Mouse (Mus musculus) heart, embryonic 14.5 days (tissue): ENCODE measurements around the gene Fam155a. TPM values are rescaled to one million over a fixed set of nuclear protein-coding genes. Genes with fewer than 3 reads are reported as not detected.
"Not testable (repeated sequence)": the region's sequence is repeated elsewhere in the genome, so short reads cannot be mapped to it uniquely, and the experiment has no call there.

Experiments used
- ATAC-seq: fragments of 200-750 bp; cut with Nextera tagmentation; 2 replicates; pipeline ENCODE4 v1.8.0; 2017; ENCODE audit warnings: low read depth, moderate TSS enrichment; ENCODE audit not compliant: insufficient number of reproducible peaks, insufficient read depth, low FRiP score
- H3K27ac ChIP-seq, 2 experiments: fragments of 200-500 bp in 1 of 2; fragments of 300-500 bp in 1 of 2; sonication (generic) in 1 of 2; replicated peaks in 1 of 2; 2 replicates each; pipeline ENCODE4 v1.5.1; 2012 to 2014; ENCODE audit warnings: low read depth in 2 of 2, low read length in 2 of 2, control low read depth in 1 of 2, mild to moderate bottlenecking in 1 of 2, mixed read lengths in 1 of 2; ENCODE audit not compliant: control insufficient read depth in 1 of 2, insufficient read depth in 1 of 2
- H3K27me3 ChIP-seq: fragments of 300-500 bp; sonication (generic); 2 replicates; pipeline ENCODE4 v1.6.1; 2014; ENCODE audit warnings: mild to moderate bottlenecking, low read length, control low read depth; ENCODE audit not compliant: control insufficient read depth, insufficient read depth
- H3K36me3 ChIP-seq: fragments of 300-500 bp; sonication (generic); 2 replicates; pipeline ENCODE4 v1.6.1; 2014; ENCODE audit warnings: mild to moderate bottlenecking, control low read depth, low read length, mixed read lengths; ENCODE audit not compliant: control insufficient read depth, insufficient read depth
- H3K4me1 ChIP-seq, 2 experiments: fragments of 200-500 bp in 1 of 2; fragments of 300-500 bp in 1 of 2; sonication (generic) in 1 of 2; 2 replicates each; pipeline ENCODE4 v1.6.1; 2012 to 2014; ENCODE audit warnings: low read length in 2 of 2, control low read depth in 1 of 2, mixed read lengths in 1 of 2; ENCODE audit not compliant: control insufficient read depth in 2 of 2, insufficient read depth in 2 of 2
- H3K4me2 ChIP-seq: fragments of 300-500 bp; sonication (generic); 2 replicates; pipeline ENCODE4 v1.6.1; 2014; ENCODE audit warnings: mild to moderate bottlenecking, low read length
- H3K4me3 ChIP-seq, 2 experiments: fragments of 200-500 bp in 1 of 2; fragments of 300-500 bp in 1 of 2; sonication (generic) in 1 of 2; 2 replicates each; pipeline ENCODE4 v1.5.1; 2012 to 2014; ENCODE audit warnings: low read length in 2 of 2, mild to moderate bottlenecking in 2 of 2, control low read depth in 1 of 2, low read depth in 1 of 2, moderate library complexity in 1 of 2; ENCODE audit not compliant: control insufficient read depth in 1 of 2, insufficient read depth in 1 of 2
- H3K9ac ChIP-seq: fragments of 300-500 bp; sonication (generic); 2 replicates; pipeline ENCODE4 v1.6.1; 2014; ENCODE audit warnings: mild to moderate bottlenecking, low read length
- H3K9me3 ChIP-seq: fragments of 300-500 bp; sonication (generic); 2 replicates; pipeline ENCODE4 v1.6.1; 2016; ENCODE audit warnings: low read length, control low read depth; ENCODE audit not compliant: control insufficient read depth
- WGBS: fragments of 180-500 bp; shearing (Covaris S2); extraction: QIAGEN DNeasy Blood & Tissue Kit; methylation state at CpG from one replicate; pipeline ENCODE4 v1.1.7; 2014; 5-methylcytosine and 5-hydroxymethylcytosine counted together
- polyA plus RNA-seq: library from polyadenylated mRNA; unstranded; fragments of >200 nt; fragmentation: Nextera tagmentation; extraction: Ambion mirVana; gene quantifications from 2 replicates; pipeline ENCODE4 v1.2.1, GENCODE M21; 2014

The Fam155a gene
- polyA plus RNA-seq, 1 experiment from 2014 or later, result 0.16 TPM

- Histone ChIP-seq H3K27me3 (no peaks in the 10 kb centered on the region), H3K4me3 (no peak overlapping the region), H3K4me1 (no peaks in the 10 kb centered on the region), H3K27ac (no peak overlapping the region), H3K36me3 (no peaks in the 10 kb centered on the region), H3K4me2 (no peak overlapping the region), H3K9me3 (no peaks in the 10 kb centered on the region), H3K9ac (no peak overlapping the region)
- ATAC-seq, result no peak
- WGBS, result 72% methylated on average over 3 of the region's 3 CpGs
These were observed 372.2 kb downstream of the Fam155a start for GRCm38 (mm10) chr8:9398606-9399263.

DNA sequence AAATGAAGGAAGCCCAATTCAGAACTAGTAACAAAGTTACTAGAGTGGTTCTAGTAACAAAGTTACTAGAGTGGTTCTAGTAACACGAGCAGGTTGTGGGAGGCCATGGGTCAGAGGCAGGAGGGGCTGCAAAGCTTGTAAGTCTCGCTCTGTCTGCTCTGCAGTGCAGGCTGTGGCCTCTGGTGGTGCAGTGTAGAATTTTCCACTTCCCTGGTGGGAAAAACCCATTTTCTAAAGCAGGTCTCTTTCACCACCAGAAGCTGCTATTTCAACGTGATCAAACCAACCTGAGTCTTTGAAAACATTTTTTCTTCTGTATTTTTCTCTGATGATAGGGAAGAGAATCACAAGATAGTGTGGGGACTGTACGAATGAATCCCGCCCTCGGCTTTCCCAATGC is 372.9 kb downstream of the Fam155a start:
- H3K27ac ChIP-seq, result no peak overlapping the region
- no peak overlapping the region for H3K4me3 ChIP-seq
- no peaks in the 10 kb centered on the region for H3K27me3 ChIP-seq
- no peaks in the 10 kb centered on the region for H3K9me3 ChIP-seq
- WGBS, result 66% methylated on average over 6 of the region's 6 CpGs
- ATAC-seq, result no peak
- H3K4me1 ChIP-seq, result no peaks in the 10 kb centered on the region
- no peak overlapping the region for H3K4me2 ChIP-seq
- no peak overlapping the region for H3K9ac ChIP-seq
- H3K36me3 ChIP-seq, result no peaks in the 10 kb centered on the region

- Histone ChIP-seq H3K27ac (no peak overlapping the region), H3K4me1 (no peaks in the 10 kb centered on the region), H3K4me3 (no peak overlapping the region), H3K4me2 (no peak overlapping the region), H3K9ac (no peak overlapping the region), H3K9me3 (no peaks in the 10 kb centered on the region), H3K36me3 (no peaks in the 10 kb centered on the region), H3K27me3 (no peaks in the 10 kb centered on the region)
- no peak for ATAC-seq
- 78% methylated on average over 5 of the region's 5 CpGs for WGBS
These were observed 376.3 kb downstream of the Fam155a start for GRCm38 (mm10) chr8:9394670-9395069.

DNA sequence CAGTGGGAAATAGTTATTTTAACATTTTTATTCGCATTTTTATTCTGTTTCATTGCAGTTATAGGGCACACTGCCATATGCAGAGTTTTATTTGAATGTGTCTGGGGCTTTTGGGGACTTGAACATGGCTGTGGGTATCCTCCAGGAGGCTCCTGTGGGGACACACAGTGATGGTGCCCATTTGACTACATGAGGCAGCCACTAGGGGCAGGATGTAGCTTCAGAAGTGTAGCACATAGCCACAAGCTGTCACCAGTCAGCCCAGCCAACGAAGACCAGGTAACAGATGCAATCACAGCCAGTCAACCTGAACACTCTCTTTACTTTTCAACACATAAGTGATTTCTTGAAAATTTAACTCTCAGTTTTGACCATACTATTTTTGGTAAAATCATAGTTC is 377.7 kb downstream of the Fam155a start:
- H3K27me3 ChIP-seq, result no peaks in the 10 kb centered on the region
- H3K27ac ChIP-seq, result no peak overlapping the region
- H3K4me2 ChIP-seq, result no peak overlapping the region
- 38% methylated on average over 2 of the region's 2 CpGs for WGBS
- no peak overlapping the region for H3K4me3 ChIP-seq
- ATAC-seq, result no peak
- H3K4me1 ChIP-seq, result no peaks in the 10 kb centered on the region
- H3K9me3 ChIP-seq, result no peaks in the 10 kb centered on the region
- no peak overlapping the region for H3K9ac ChIP-seq
- H3K36me3 ChIP-seq, result no peaks in the 10 kb centered on the region

- H3K27ac ChIP-seq, H3K4me2 ChIP-seq, H3K4me3 ChIP-seq, ATAC-seq, H3K9ac ChIP-seq, H3K36me3 ChIP-seq, H3K27me3 ChIP-seq, H3K9me3 ChIP-seq, H3K4me1 ChIP-seq: not testable (repeated sequence)
- WGBS, result 82% methylated on average over 2 of the region's 2 CpGs
These were observed 380.7 kb downstream of the Fam155a start for GRCm38 (mm10) chr8:9390229-9390628.

DNA sequence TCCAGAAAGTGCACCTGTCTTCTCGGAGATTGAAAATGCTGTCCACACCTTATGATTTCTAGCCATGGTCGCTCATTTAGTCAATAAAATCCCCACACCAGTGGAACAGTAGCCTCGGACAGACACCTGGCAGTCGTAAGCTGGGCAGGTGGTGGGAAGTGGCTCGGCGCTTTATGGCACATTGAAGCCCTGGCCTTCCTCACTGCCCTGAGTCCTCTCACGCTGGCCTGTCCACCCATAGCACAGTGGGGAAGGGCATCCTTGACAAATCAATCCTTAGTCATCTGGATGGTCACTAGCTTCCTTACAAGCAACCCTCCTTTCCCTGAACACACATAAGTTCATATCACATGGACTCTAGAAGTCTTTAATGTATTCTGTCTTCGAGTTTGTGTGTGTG is 401.8 kb downstream of the Fam155a start:
- Histone ChIP-seq H3K4me3 (no peak overlapping the region), H3K27me3 (no peaks in the 10 kb centered on the region), H3K36me3 (no peaks in the 10 kb centered on the region), H3K4me2 (no peak overlapping the region), H3K9ac (no peak overlapping the region), H3K9me3 (no peaks in the 10 kb centered on the region), H3K4me1 (no peaks in the 10 kb centered on the region), H3K27ac (no peak overlapping the region)
- WGBS, result 77% methylated on average over 8 of the region's 8 CpGs
- ATAC-seq, result no peak

DNA sequence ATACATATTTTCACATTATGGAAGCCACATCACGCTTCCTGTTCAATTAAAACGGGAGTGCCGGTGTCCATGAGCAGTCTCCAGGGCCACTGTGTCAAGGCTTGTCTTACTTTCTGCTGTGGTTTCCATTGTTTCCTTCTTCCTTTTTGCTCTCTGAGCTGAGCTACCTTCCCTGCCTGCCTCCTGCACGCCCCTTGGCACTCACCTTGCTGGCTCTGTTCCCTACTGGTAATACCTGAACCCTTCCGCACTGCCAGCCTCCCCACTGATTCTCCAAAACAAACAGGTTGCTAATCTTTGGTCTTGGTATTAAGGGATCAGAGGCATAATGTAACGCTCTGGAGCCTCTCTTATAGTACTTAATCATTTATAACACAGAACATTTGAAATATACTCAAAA is 403.2 kb downstream of the Fam155a start:
- WGBS, result 66% methylated on average over 6 of the region's 6 CpGs
- no peak overlapping the region for H3K4me3 ChIP-seq
- H3K27ac ChIP-seq, result no peak overlapping the region
- H3K9ac ChIP-seq, result no peak overlapping the region
- no peak overlapping the region for H3K4me2 ChIP-seq
- no peaks in the 10 kb centered on the region for H3K27me3 ChIP-seq
- H3K36me3 ChIP-seq, result no peaks in the 10 kb centered on the region
- no peaks in the 10 kb centered on the region for H3K4me1 ChIP-seq
- no peak for ATAC-seq
- H3K9me3 ChIP-seq, result no peaks in the 10 kb centered on the region

DNA sequence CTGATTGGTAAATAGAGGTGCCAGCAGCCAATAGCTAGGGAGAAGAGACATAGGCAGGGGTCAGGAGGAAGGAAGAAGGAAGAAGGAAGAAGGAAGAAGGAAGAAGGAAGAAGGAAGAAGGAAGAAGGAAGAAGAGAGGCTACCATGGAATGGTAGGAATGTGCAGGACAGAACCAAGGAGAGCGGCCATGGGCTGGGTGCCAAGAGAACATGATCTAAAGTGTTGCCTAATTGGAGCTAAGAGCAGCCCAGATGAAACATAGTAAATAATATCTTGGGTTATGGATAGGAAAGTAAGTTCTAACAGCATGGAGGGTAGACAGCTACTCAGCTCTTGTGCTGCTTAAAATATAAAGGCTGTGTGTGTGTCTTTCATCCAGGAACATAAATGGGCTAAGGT is 405.6 kb downstream of the Fam155a start:
- 63% methylated on average over 1 of the region's 1 CpGs for WGBS
- Histone ChIP-seq H3K9me3 (no peaks in the 10 kb centered on the region), H3K4me1 (no peaks in the 10 kb centered on the region), H3K27ac (no peak overlapping the region), H3K9ac (no peak overlapping the region), H3K4me2 (no peak overlapping the region), H3K36me3 (no peaks in the 10 kb centered on the region), H3K27me3 (no peaks in the 10 kb centered on the region), H3K4me3 (no peak overlapping the region)
- no peak for ATAC-seq
